Mouse (Mus musculus): ENCODE measurements around the gene Adap1. TPM values are rescaled to one million over a fixed set of nuclear protein-coding genes. Genes with fewer than 3 reads are reported as not detected.

The Adap1 gene
- total and polyA plus RNA-seq, 2 experiments from 2014 or later: 141 to 253 TPM

- Histone ChIP-seq H3K9me3 (ENCODE audit: low read length) (no peaks in the 10 kb centered on the region), H3K4me1 (ENCODE audit: insufficient read depth, low read length) (no peaks in the 10 kb centered on the region), H3K9ac (replicated peaks; ENCODE audit: low read length, poor library complexity, severe bottlenecking) (no peak overlapping the region), H3K4me3 (ENCODE audit: low read depth, low read length) (no peak overlapping the region), H3K4me2 (ENCODE audit: low read depth, low read length, poor library complexity, severe bottlenecking) (no peak overlapping the region), H3K36me3 (ENCODE audit: insufficient read depth, low read length) (peaks cover 3% of the 10 kb centered on the region; the same call in 1 of the 2 replicates), H3K27me3 (ENCODE audit: insufficient read depth, low read length) (no peaks in the 10 kb centered on the region), H3K27ac (ENCODE audit: low read depth, low read length) (no peak overlapping the region)
- TF ChIP-seq CTCF (IDR thresholded peaks at IDR 0.05): peak; percentile 91
- 38% methylated on average over 19 of the region's 19 CpGs for WGBS
- ATAC-seq (ENCODE audit: low FRiP score) (no peak), DNase-seq (ENCODE audit: low spot score) (peak; percentile 63)
Measured at GRCm38 (mm10) chr5:139355235-139355772, 29.9 kb upstream of the Adap1 start.

- 91% methylated on average over 8 of the region's 11 CpGs for WGBS
- ATAC-seq (ENCODE audit: low FRiP score): no peak
- Histone ChIP-seq H3K4me1 (ENCODE audit: insufficient read depth, low read length) (no peaks in the 10 kb centered on the region), H3K9me3 (ENCODE audit: low read length) (no peaks in the 10 kb centered on the region), H3K9ac (replicated peaks; ENCODE audit: low read length, poor library complexity, severe bottlenecking) (no peak overlapping the region), H3K4me2 (ENCODE audit: low read depth, low read length, poor library complexity, severe bottlenecking) (no peak overlapping the region), H3K4me3 (ENCODE audit: low read depth, low read length) (no peak overlapping the region), H3K27ac (ENCODE audit: low read depth, low read length) (no peak overlapping the region), H3K27me3 (ENCODE audit: insufficient read depth, low read length) (no peaks in the 10 kb centered on the region), H3K36me3 (ENCODE audit: insufficient read depth, low read length) (no peaks in the 10 kb centered on the region)
- no peak for DNase-seq (ENCODE audit: low spot score)
- TF ChIP-seq CTCF (IDR thresholded peaks at IDR 0.05): no peak
Measured at GRCm38 (mm10) chr5:139353946-139354345, 28.5 kb upstream of the Adap1 start.

- Histone ChIP-seq H3K4me1 (ENCODE audit: insufficient read depth, low read length) (no peaks in the 10 kb centered on the region), H3K27me3 (ENCODE audit: insufficient read depth, low read length) (no peaks in the 10 kb centered on the region), H3K4me2 (ENCODE audit: low read depth, low read length, poor library complexity, severe bottlenecking) (no peak overlapping the region), H3K9ac (replicated peaks; ENCODE audit: low read length, poor library complexity, severe bottlenecking) (no peak overlapping the region), H3K9me3 (ENCODE audit: low read length) (no peaks in the 10 kb centered on the region), H3K36me3 (ENCODE audit: insufficient read depth, low read length) (no peaks in the 10 kb centered on the region), H3K4me3 (ENCODE audit: low read depth, low read length) (no peak overlapping the region), H3K27ac (ENCODE audit: low read depth, low read length) (no peak overlapping the region)
- TF ChIP-seq CTCF (IDR thresholded peaks at IDR 0.05): peak; percentile 35
- ATAC-seq (ENCODE audit: low FRiP score) (no peak), DNase-seq (ENCODE audit: low spot score) (no peak)
- 60% methylated on average over 10 of the region's 10 CpGs for WGBS
Measured at GRCm38 (mm10) chr5:139353496-139353895, 28.1 kb upstream of the Adap1 start.

GRCm38 (mm10) chr5:139352317-139352716 lies 26.9 kb upstream of the Adap1 start, which contains the start of gene Cyp2w1:
Gene Cyp2w1, plus strand, starts transcription at chr5:139352617.
- Histone ChIP-seq H3K9ac (replicated peaks; ENCODE audit: low read length, poor library complexity, severe bottlenecking) (peak within 1 kb of the TSS; percentile 13; the same call in 1 of the 2 replicates), H3K4me2 (ENCODE audit: low read depth, low read length, poor library complexity, severe bottlenecking) (no peak within 1 kb of the TSS), H3K27ac (ENCODE audit: low read depth, low read length) (no peak within 1 kb of the TSS), H3K36me3 (ENCODE audit: insufficient read depth, low read length) (no peaks in the 10 kb centered on the region), H3K9me3 (ENCODE audit: low read length) (no peaks in the 10 kb centered on the region), H3K27me3 (ENCODE audit: insufficient read depth, low read length) (no peaks in the 10 kb centered on the region), H3K4me3 (ENCODE audit: low read depth, low read length) (no peak within 1 kb of the TSS), H3K4me1 (ENCODE audit: insufficient read depth, low read length) (no peaks in the 10 kb centered on the region)
- DNase-seq (ENCODE audit: low spot score) (no peak), ATAC-seq (ENCODE audit: low FRiP score) (no peak)
- TF ChIP-seq CTCF (IDR thresholded peaks at IDR 0.05): no peak
- 52% methylated on average over 6 of the region's 6 CpGs for WGBS

GRCm38 (mm10) chr5:139351628-139352027 lies 26.2 kb upstream of the Adap1 start:
- no peak for ATAC-seq (ENCODE audit: low FRiP score)
- DNase-seq (ENCODE audit: low spot score): no peak
- TF ChIP-seq CTCF (IDR thresholded peaks at IDR 0.05): no peak
- Histone ChIP-seq H3K4me3 (ENCODE audit: low read depth, low read length) (no peak overlapping the region), H3K9me3 (ENCODE audit: low read length) (no peaks in the 10 kb centered on the region), H3K27ac (ENCODE audit: low read depth, low read length) (no peak overlapping the region), H3K9ac (replicated peaks; ENCODE audit: low read length, poor library complexity, severe bottlenecking) (0 out of 2 replicates have a peak overlapping the region, but pooled peaks have one; percentile 13), H3K4me1 (ENCODE audit: insufficient read depth, low read length) (no peaks in the 10 kb centered on the region), H3K4me2 (ENCODE audit: low read depth, low read length, poor library complexity, severe bottlenecking) (no peak overlapping the region), H3K36me3 (ENCODE audit: insufficient read depth, low read length) (no peaks in the 10 kb centered on the region), H3K27me3 (ENCODE audit: insufficient read depth, low read length) (no peaks in the 10 kb centered on the region)
- WGBS: 27% methylated on average over 8 of the region's 8 CpGs

GRCm38 (mm10) chr5:139351134-139351533 lies 25.7 kb upstream of the Adap1 start, which contains the start of gene Cox19:
Gene Cox19, minus strand, starts transcription at chr5:139351418.
- 49% methylated on average over 5 of the region's 5 CpGs for WGBS
- H3K9ac ChIP-seq (replicated peaks; ENCODE audit: low read length, poor library complexity, severe bottlenecking): 0 out of 2 replicates have a peak within 1 kb of the TSS, but pooled peaks have one; percentile 13
- ATAC-seq (ENCODE audit: low FRiP score): no peak

More at GRCm38 (mm10) chr5:139351134-139351533, 25.7 kb upstream of the Adap1 start, which contains the start of gene Cox19:
- Histone ChIP-seq H3K9me3 (ENCODE audit: low read length) (no peaks in the 10 kb centered on the region), H3K4me3 (ENCODE audit: low read depth, low read length) (no peak within 1 kb of the TSS), H3K27me3 (ENCODE audit: insufficient read depth, low read length) (no peaks in the 10 kb centered on the region), H3K27ac (ENCODE audit: low read depth, low read length) (no peak within 1 kb of the TSS), H3K4me2 (ENCODE audit: low read depth, low read length, poor library complexity, severe bottlenecking) (no peak within 1 kb of the TSS), H3K36me3 (ENCODE audit: insufficient read depth, low read length) (no peaks in the 10 kb centered on the region), H3K4me1 (ENCODE audit: insufficient read depth, low read length) (no peaks in the 10 kb centered on the region)
- no peak for DNase-seq (ENCODE audit: low spot score)
- TF ChIP-seq CTCF (IDR thresholded peaks at IDR 0.05): no peak
